ENCODE assay signal across 8 mouse cellular contexts in the genomic region with DNA sequence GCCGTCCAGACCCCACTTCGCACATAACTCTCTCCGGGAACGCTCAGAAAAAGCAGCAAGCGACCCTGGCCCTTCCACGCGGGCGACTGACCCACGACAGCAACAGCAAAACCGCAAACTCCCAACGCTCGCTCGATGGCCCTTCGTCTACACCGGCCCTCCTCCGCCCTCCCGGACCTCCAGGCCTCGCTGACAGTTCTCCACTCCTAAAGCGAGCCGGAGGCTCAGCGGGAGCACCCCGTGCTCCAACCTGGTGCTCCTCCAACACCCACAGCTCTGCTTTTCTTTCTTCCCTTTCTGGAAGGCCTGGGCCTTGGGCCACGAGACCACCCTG. TPM values are rescaled to one million over a fixed set of nuclear protein-coding genes. Genes with fewer than 3 reads are reported as not detected.
A peak's percentile ranks its signal among the peaks of the same experiment; 100 is the strongest.
DNase-seq lines count a peak whose midpoint lies in the region; ATAC-seq and TF ChIP-seq lines count a peak whose summit lies in the region.
"Not testable (repeated sequence)": the region's sequence is repeated elsewhere in the genome, so short reads cannot be mapped to it uniquely, and the experiment has no call there.

No protein-coding gene starts in this region.

- peak overlapping the region; percentile 68 for H3K4me2 ChIP-seq in embryonic facial prominence, embryonic 14.5 days (ENCODE audit: low read depth, low read length)
- peak overlapping the region; percentile 67 for H3K4me2 ChIP-seq in hindbrain, embryonic 13.5 days
- peak overlapping the region; percentile 82 for H3K4me2 ChIP-seq in kidney, postnatal 0 days (ENCODE audit: low read length)
- peak overlapping the region; percentile 82 for H3K4me2 ChIP-seq in liver, embryonic 15.5 days
- peak overlapping the region; percentile 71 for H3K4me2 ChIP-seq in midbrain, embryonic 11.5 days

- DNase-seq in G1E (ENCODE audit: low spot score); embryonic facial prominence, embryonic 14.5 days (ENCODE audit: low spot score); gastrocnemius, adult 2 months; kidney, postnatal 0 days (ENCODE audit: low spot score); midbrain, embryonic 11.5 days (ENCODE audit: low spot score, missing footprints): not testable (repeated sequence)

- H3K27ac ChIP-seq in embryonic facial prominence, embryonic 14.5 days (replicated peaks; ENCODE audit: low read depth, low read length): peak overlapping the region; percentile 41
- H3K27ac ChIP-seq in gastrocnemius, adult 2 months: peak overlapping the region; percentile 77
- peak overlapping the region; percentile 70 for H3K27ac ChIP-seq in hindbrain, embryonic 13.5 days
- H3K27ac ChIP-seq in kidney, postnatal 0 days: peak overlapping the region; percentile 62; the same call in 1 of the 2 replicates
- H3K27ac ChIP-seq in liver, embryonic 15.5 days (replicated peaks); small intestine, adult 2 months (ENCODE audit: insufficient read depth, low read depth, low read length): not testable (repeated sequence)
- 0 out of 2 replicates have a peak overlapping the region, but pooled peaks have one; percentile 25 for H3K27ac ChIP-seq in midbrain, embryonic 11.5 days (ENCODE audit: low read depth, low read length)

- peak overlapping the region; percentile 75 for H3K4me3 ChIP-seq in G1E (ENCODE audit: low read depth, low read length)
- H3K4me3 ChIP-seq in embryonic facial prominence, embryonic 14.5 days (ENCODE audit: low read depth, low read length): peak overlapping the region; percentile 71
- peak overlapping the region; percentile 67 for H3K4me3 ChIP-seq in gastrocnemius, adult 2 months
- H3K4me3 ChIP-seq in hindbrain, embryonic 13.5 days: peak overlapping the region; percentile 62
- peak overlapping the region; percentile 67 for H3K4me3 ChIP-seq in kidney, postnatal 0 days (replicated peaks; ENCODE audit: low read depth, low read length)
- H3K4me3 ChIP-seq in liver, embryonic 15.5 days (replicated peaks): peak overlapping the region; percentile 64
- H3K4me3 ChIP-seq in midbrain, embryonic 11.5 days (ENCODE audit: low read depth, low read length): peak overlapping the region; percentile 58
- H3K4me3 ChIP-seq in small intestine, adult 2 months (ENCODE audit: low read depth, low read length): peak overlapping the region; percentile 65

- under 1% methylated on average over 22 of the region's 23 CpGs for WGBS in embryonic facial prominence, embryonic 14.5 days
- under 1% methylated on average over 22 of the region's 23 CpGs for WGBS in hindbrain, embryonic 13.5 days
- under 1% methylated on average over 22 of the region's 23 CpGs for WGBS in kidney, postnatal 0 days
- WGBS in liver, embryonic 15.5 days (ENCODE audit: insufficient replicate concordance): 1% methylated on average over 22 of the region's 23 CpGs
- under 1% methylated on average over 22 of the region's 23 CpGs for WGBS in midbrain, embryonic 11.5 days
- under 1% methylated on average over 22 of the region's 23 CpGs for WGBS in small intestine, adult 2 months

- peak overlapping the region; percentile 72 for H3K9ac ChIP-seq in embryonic facial prominence, embryonic 14.5 days (ENCODE audit: low read depth, low read length)
- H3K9ac ChIP-seq in hindbrain, embryonic 13.5 days: peak overlapping the region; percentile 72
- peak overlapping the region; percentile 66 for H3K9ac ChIP-seq in kidney, postnatal 0 days (ENCODE audit: low read depth, low read length)
- peak overlapping the region; percentile 59 for H3K9ac ChIP-seq in liver, embryonic 15.5 days
- peak overlapping the region; percentile 63 for H3K9ac ChIP-seq in midbrain, embryonic 11.5 days (ENCODE audit: low read length)

- intact Hi-C loops in gastrocnemius, adult 2 months (cut with DNase I): not testable (repeated sequence)

- not testable (repeated sequence) for TF ChIP-seq CTCF in G1E (IDR thresholded peaks at IDR 0.05; ENCODE audit: low read depth, low read length); gastrocnemius, adult 2 months (IDR thresholded peaks at IDR 0.05); kidney, postnatal 0 days (IDR thresholded peaks at IDR 0.05; ENCODE audit: low read depth); small intestine, adult 2 months (IDR thresholded peaks at IDR 0.05; ENCODE audit: extremely low read depth, insufficient read length, insufficient replicate concordance, low read depth, low read length)

- H3K36me3 ChIP-seq in G1E (replicated peaks); embryonic facial prominence, embryonic 14.5 days (ENCODE audit: control insufficient read depth, insufficient read depth, low read length); hindbrain, embryonic 13.5 days; kidney, postnatal 0 days (ENCODE audit: insufficient read depth, low read length); liver, embryonic 15.5 days (replicated peaks); midbrain, embryonic 11.5 days (ENCODE audit: control insufficient read depth, insufficient read depth, low read length); small intestine, adult 2 months (ENCODE audit: control insufficient read depth, insufficient read depth, low read length): not testable (repeated sequence)

- TF ChIP-seq POLR2A in small intestine, adult 2 months (IDR thresholded peaks at IDR 0.05; ENCODE audit: low read depth, low read length): not testable (repeated sequence)

- H3K4me1 ChIP-seq in G1E (ENCODE audit: insufficient read depth, low read depth, low read length): peaks cover 20% of the 10 kb centered on the region
- H3K4me1 ChIP-seq in embryonic facial prominence, embryonic 14.5 days (ENCODE audit: control insufficient read depth, insufficient read depth, low read length); hindbrain, embryonic 13.5 days (replicated peaks); kidney, postnatal 0 days (replicated peaks; ENCODE audit: insufficient read depth, low read length); midbrain, embryonic 11.5 days (ENCODE audit: control insufficient read depth, insufficient read depth, low read length); small intestine, adult 2 months (ENCODE audit: control insufficient read depth, insufficient read depth, insufficient read length, low read length): not testable (repeated sequence)
- peaks cover 16% of the 10 kb centered on the region for H3K4me1 ChIP-seq in liver, embryonic 15.5 days (replicated peaks)

- peaks cover 22% of the 10 kb centered on the region for H3K27me3 ChIP-seq in G1E (ENCODE audit: insufficient read depth, low read length)
- H3K27me3 ChIP-seq in embryonic facial prominence, embryonic 14.5 days (replicated peaks; ENCODE audit: control insufficient read depth, insufficient read depth, low read length); hindbrain, embryonic 13.5 days; kidney, postnatal 0 days (ENCODE audit: insufficient read depth, low read length); midbrain, embryonic 11.5 days (ENCODE audit: control insufficient read depth, insufficient read depth, low read length); small intestine, adult 2 months (ENCODE audit: control insufficient read depth, insufficient read depth, low read length): not testable (repeated sequence)
- peaks cover 15% of the 10 kb centered on the region; the same call in 1 of the 2 replicates for H3K27me3 ChIP-seq in liver, embryonic 15.5 days

- H3K9me3 ChIP-seq in G1E (replicated peaks); embryonic facial prominence, embryonic 14.5 days (ENCODE audit: control insufficient read depth, low read length); hindbrain, embryonic 13.5 days; kidney, postnatal 0 days (replicated peaks; ENCODE audit: low read length); liver, embryonic 15.5 days (replicated peaks); midbrain, embryonic 11.5 days (ENCODE audit: control insufficient read depth, low read length): not testable (repeated sequence)

- ATAC-seq in G1E (ENCODE audit: extremely low read depth, insufficient number of reproducible peaks, low FRiP score, poor library complexity, severe bottlenecking); hindbrain, embryonic 13.5 days (ENCODE audit: low FRiP score); kidney, postnatal 0 days (replicated peaks; ENCODE audit: low FRiP score, low read depth); midbrain, embryonic 11.5 days (ENCODE audit: low FRiP score): not testable (repeated sequence)
- ATAC-seq in embryonic facial prominence, embryonic 14.5 days (ENCODE audit: low read depth): peak; percentile 47
- ATAC-seq in liver, embryonic 15.5 days (ENCODE audit: insufficient read depth): peak; percentile 41

RNA-seq across cellular contexts. Expression of gene Ezh2, which starts 56.2 kb away (rescaled TPM):
- 268 and 285 TPM in 2 replicates for total RNA-seq in G1E (2014; fragmentation: Nextera tagmentation)
- 81.1 and 97.6 TPM in 2 replicates for total RNA-seq in G1E (2017)
- 47.1 and 56.7 TPM in 2 replicates for polyA plus RNA-seq in G1E (2012)
- polyA plus RNA-seq in embryonic facial prominence, embryonic 14.5 days (2014; fragmentation: Nextera tagmentation; extraction: Ambion mirVana): 71.1 and 72.8 TPM in 2 replicates
- total RNA-seq in gastrocnemius, adult 2 months (2021): 1 to 10 TPM; 6.6 to 7.4 TPM
- polyA plus RNA-seq in hindbrain, embryonic 13.5 days (2015; fragmentation: Nextera tagmentation; extraction: Ambion mirVana): 102 and 108 TPM in 2 replicates
- 56.7 and 64.5 TPM in 2 replicates for polyA plus RNA-seq in kidney, postnatal 0 days (2015; fragmentation: Nextera tagmentation; extraction: Ambion mirVana)
- polyA plus RNA-seq in liver, embryonic 15.5 days (2015; fragmentation: Nextera tagmentation; extraction: Ambion mirVana): 43.3 and 48.9 TPM in 2 replicates
- polyA plus RNA-seq in midbrain, embryonic 11.5 days (2014; fragmentation: Nextera tagmentation; extraction: Ambion mirVana): 192 and 200 TPM in 2 replicates
- polyA plus RNA-seq in small intestine, adult 2 months (2012; rRNA removed): 1.4 and 3.8 TPM in 2 replicates
